Mouse (Mus musculus): Measurements from ENCODE around the gene Defb22.

DNA sequence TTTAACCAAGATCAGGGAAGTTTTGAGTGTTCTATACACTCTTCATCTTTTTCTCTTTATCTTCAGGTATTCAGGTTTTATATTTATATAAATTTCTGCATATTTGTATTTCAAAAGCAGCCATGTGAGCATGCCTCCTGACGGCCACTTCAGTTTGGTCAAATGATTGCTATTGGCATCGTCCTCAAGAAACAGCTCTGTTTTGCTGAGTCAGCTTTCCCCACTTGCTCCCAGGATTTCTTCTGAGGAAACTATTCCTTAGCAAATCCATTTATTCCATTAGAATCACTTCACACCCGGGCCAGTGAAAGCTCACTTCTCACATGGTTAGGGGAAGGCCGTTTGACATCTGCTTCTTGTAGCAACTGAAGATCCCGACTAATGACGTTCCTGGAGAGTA lies 8.1 kb upstream of the Defb22 start:
- TF ChIP-seq POLR2A (IDR thresholded peaks at IDR 0.05; ENCODE audit: low read depth, low read length) (no peak), CTCF (IDR thresholded peaks at IDR 0.05; ENCODE audit: extremely low read depth, insufficient read length, insufficient replicate concordance, low read depth, low read length) (no peak)
